12 mouse cellular contexts compared by ENCODE assay signal in the genomic region with DNA sequence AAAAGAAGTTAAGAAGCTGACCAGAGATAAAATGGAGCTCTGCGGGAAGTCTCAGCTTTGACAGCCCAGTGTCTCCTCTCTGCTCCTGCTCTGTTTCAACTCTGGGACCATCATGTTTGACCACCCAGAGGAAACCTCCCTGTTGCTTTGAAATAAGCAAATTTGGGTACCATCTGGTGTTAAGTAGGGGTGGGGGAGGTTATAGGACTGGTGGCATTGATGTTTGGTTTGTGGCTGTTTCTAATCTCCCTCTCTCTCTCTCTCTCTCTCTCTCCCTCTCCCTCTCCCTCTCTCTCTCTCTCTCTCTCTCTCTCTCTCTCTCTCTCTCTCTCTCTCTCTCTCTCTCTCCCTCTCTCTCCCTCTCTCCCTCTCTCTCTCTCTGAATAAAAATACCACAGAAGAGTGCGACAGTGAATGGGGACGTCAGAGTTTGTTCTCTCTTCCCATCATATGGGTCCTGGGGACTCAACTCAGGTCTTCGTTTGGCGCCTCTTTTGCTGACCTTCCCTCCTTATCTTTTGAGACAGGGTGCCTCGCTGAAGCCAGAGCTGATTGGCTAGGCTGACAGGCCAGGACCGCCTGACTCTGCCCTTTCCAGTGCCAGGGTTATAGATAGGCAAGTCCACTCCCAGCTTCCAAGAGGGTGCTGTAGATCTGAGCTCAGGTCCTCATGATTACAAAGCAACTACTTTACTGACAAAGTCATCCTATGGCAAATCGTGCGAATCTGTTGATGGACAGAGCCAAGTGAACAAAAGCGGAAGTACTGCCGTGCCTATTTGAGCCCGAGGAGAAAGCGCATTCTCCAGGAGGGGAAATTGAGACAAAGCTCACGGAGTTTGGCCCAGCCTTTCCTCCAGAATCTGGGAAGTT. TPM values are rescaled to one million over a fixed set of nuclear protein-coding genes. Genes with fewer than 3 reads are reported as not detected.
DNase-seq lines count a peak whose midpoint lies in the region; ATAC-seq and TF ChIP-seq lines count a peak whose summit lies in the region.
"Had no signal": no experiment of that assay in that cellular context is flagged by ENCODE, and none has a peak within 500 bp of the region (broad histone marks: within the 10 kb centered on the region; RNA-seq: fewer than 3 reads in every experiment).

No protein-coding gene starts in this region.

- H3K9me3 ChIP-seq in forebrain, embryonic 15.5 days, result no peaks in the 10 kb centered on the region
- no peaks in the 10 kb centered on the region for H3K9me3 ChIP-seq in forebrain, embryonic 10.5 days
- no peaks in the 10 kb centered on the region for H3K9me3 ChIP-seq in liver, postnatal 0 days (ENCODE audit: low read length)
- H3K9me3 ChIP-seq: midbrain, embryonic 15.5 days had no signal

- intact Hi-C loops in left cerebral cortex, postnatal 4 days (cut with DNase I), result no loop called here

- TF ChIP-seq CTCF in liver, postnatal 0 days (IDR thresholded peaks at IDR 0.05; ENCODE audit: low read depth), result no peak

- peaks cover 7% of the 10 kb centered on the region for H3K4me1 ChIP-seq in forebrain, embryonic 15.5 days
- peaks cover 8% of the 10 kb centered on the region; the same call in 1 of the 2 replicates for H3K4me1 ChIP-seq in forebrain, embryonic 10.5 days
- peaks cover 13% of the 10 kb centered on the region for H3K4me1 ChIP-seq in liver, postnatal 0 days (ENCODE audit: insufficient read depth)
- H3K4me1 ChIP-seq: midbrain, embryonic 15.5 days had no signal

- TF ChIP-seq EP300 in liver, postnatal 0 days (IDR thresholded peaks at IDR 0.05; ENCODE audit: low read depth), result peak; percentile 75

- DNase-seq in forebrain, embryonic 10.5 days (ENCODE audit: extremely low spot score, low spot score), result no peak
- DNase-seq in left cerebral cortex, postnatal 4 days, result peak; percentile 30
- DNase-seq in left cerebral cortex, adult 8-10 months (ENCODE audit: low spot score in 2 of 2), result no peak
- peak; percentile 60 for DNase-seq in liver, postnatal 0 days
- peak; percentile 10 for DNase-seq in yolk sac, embryonic 10.5 days (ENCODE audit: low spot score)
- no peak for DNase-seq in retina, postnatal 1 day
- no peak for DNase-seq in ovary, postnatal 14 days (ENCODE audit: low spot score)
- DNase-seq: adrenal gland, postnatal 36 days; gastrocnemius, postnatal 10 days; lung, embryonic 14.5 days had no signal

- ATAC-seq in forebrain, embryonic 15.5 days (replicated peaks), result peak; percentile 23; the same call in 1 of the 2 replicates
- ATAC-seq in liver, postnatal 0 days, result peak; percentile 96
- ATAC-seq: midbrain, embryonic 15.5 days had no signal

- WGBS in forebrain, embryonic 15.5 days, result 64% methylated on average over 14 of the region's 14 CpGs
- 81% methylated on average over 14 of the region's 14 CpGs for WGBS in forebrain, embryonic 10.5 days
- 37% methylated on average over 14 of the region's 14 CpGs for WGBS in liver, postnatal 0 days (ENCODE audit: insufficient replicate concordance)

- no peaks in the 10 kb centered on the region for H3K36me3 ChIP-seq in forebrain, embryonic 15.5 days
- H3K36me3 ChIP-seq in forebrain, embryonic 10.5 days (replicated peaks), result no peaks in the 10 kb centered on the region
- no peaks in the 10 kb centered on the region for H3K36me3 ChIP-seq in liver, postnatal 0 days (replicated peaks; ENCODE audit: insufficient read depth, low read length)
- H3K36me3 ChIP-seq: midbrain, embryonic 15.5 days had no signal

- H3K4me2 ChIP-seq in forebrain, embryonic 15.5 days (replicated peaks), result 0 out of 2 replicates have a peak overlapping the region, but pooled peaks have one; percentile 9
- H3K4me2 ChIP-seq in liver, postnatal 0 days (ENCODE audit: low read depth, low read length), result peak overlapping the region; percentile 61
- H3K4me2 ChIP-seq: lung, embryonic 14.5 days; midbrain, embryonic 15.5 days had no signal

- no peak overlapping the region for H3K4me3 ChIP-seq in forebrain, embryonic 15.5 days
- H3K4me3 ChIP-seq in forebrain, embryonic 10.5 days, result no peak overlapping the region
- H3K4me3 ChIP-seq in liver, postnatal 0 days (ENCODE audit: low read depth, low read length), result peak overlapping the region; percentile 12; the same call in 1 of the 2 replicates
- H3K4me3 ChIP-seq: midbrain, embryonic 15.5 days had no signal

- peak overlapping the region; percentile 53 for H3K27ac ChIP-seq in forebrain, embryonic 15.5 days (replicated peaks)
- H3K27ac ChIP-seq in forebrain, embryonic 10.5 days, result no peak overlapping the region
- peak overlapping the region; percentile 71 for H3K27ac ChIP-seq in liver, postnatal 0 days (ENCODE audit: low read depth)
- H3K27ac ChIP-seq: midbrain, embryonic 15.5 days had no signal

- H3K9ac ChIP-seq in forebrain, embryonic 15.5 days (replicated peaks), result no peak overlapping the region
- H3K9ac ChIP-seq in liver, postnatal 0 days (replicated peaks), result no peak overlapping the region; the same call in 1 of the 2 replicates
- H3K9ac ChIP-seq: lung, embryonic 14.5 days; midbrain, embryonic 15.5 days had no signal

- H3K27me3 ChIP-seq in forebrain, embryonic 15.5 days, result no peaks in the 10 kb centered on the region
- H3K27me3 ChIP-seq in forebrain, embryonic 10.5 days (ENCODE audit: poor library complexity, severe bottlenecking), result no peaks in the 10 kb centered on the region
- H3K27me3 ChIP-seq in liver, postnatal 0 days (ENCODE audit: insufficient read depth, low read length), result no peaks in the 10 kb centered on the region
- H3K27me3 ChIP-seq: midbrain, embryonic 15.5 days had no signal

RNA-seq across cellular contexts. Expression of a gene that starts 31.4 kb away (rescaled TPM):
- 10.7 and 11.0 TPM in 2 replicates for polyA plus RNA-seq in forebrain, embryonic 15.5 days (2015; fragmentation: Nextera tagmentation; extraction: Ambion mirVana)
- 6.6 and 7.9 TPM in 2 replicates for polyA plus RNA-seq in forebrain, embryonic 10.5 days (2016; fragmentation: Nextera tagmentation; extraction: Ambion mirVana)
- 10 to 100 TPM; 22.5 to 23.7 TPM for total RNA-seq in left cerebral cortex, postnatal 4 days (2021)
- 1 to 10 TPM; 2.0 to 2.5 (median 2.2) TPM for total RNA-seq in left cerebral cortex, adult 8-10 months (2022)
- 4.3 and 5.5 TPM in 2 replicates for polyA plus RNA-seq in liver, postnatal 0 days (2015; fragmentation: Nextera tagmentation; extraction: Ambion mirVana)

Comparison
In these comparisons a context has a peak if more than half of its experiments do, and no peak if none do; other contexts are left out.
1. DNase-seq: peak in left cerebral cortex, postnatal 4 days (single experiment), liver, postnatal 0 days (single experiment) and yolk sac, embryonic 10.5 days (single experiment); none in forebrain, embryonic 10.5 days (single experiment), left cerebral cortex, adult 8-10 months (0 of 2), retina, postnatal 1 day (single experiment) and ovary, postnatal 14 days (single experiment).